In genomic region chr8:10901954-10902353, GRCm38 (mm10) we compare ENCODE assay signal across 19 mouse cellular contexts.
DNase-seq lines count a peak whose midpoint lies in the region; ATAC-seq and TF ChIP-seq lines count a peak whose summit lies in the region.
"Had no signal": no experiment of that assay in that cellular context is flagged by ENCODE, and none has a peak within 500 bp of the region (broad histone marks: within the 10 kb centered on the region; RNA-seq: fewer than 3 reads in every experiment).

No protein-coding gene starts in this region.

- peak overlapping the region; percentile 11; the same call in 1 of the 2 replicates for H3K9ac ChIP-seq in liver, postnatal 0 days (replicated peaks)
- H3K9ac ChIP-seq in liver, embryonic 12.5 days = no peak overlapping the region
- H3K9ac ChIP-seq: embryonic facial prominence, embryonic 13.5 days; embryonic facial prominence, embryonic 15.5 days had no signal

- peaks cover 6% of the 10 kb centered on the region; the same call in 1 of the 2 replicates for H3K36me3 ChIP-seq in liver, postnatal 0 days (replicated peaks; ENCODE audit: insufficient read depth, low read length)
- H3K36me3 ChIP-seq in liver, embryonic 12.5 days = no peaks in the 10 kb centered on the region
- H3K36me3 ChIP-seq: embryonic facial prominence, embryonic 13.5 days; embryonic facial prominence, embryonic 15.5 days had no signal

- no peak for TF ChIP-seq EP300 in liver, postnatal 0 days (IDR thresholded peaks at IDR 0.05; ENCODE audit: low read depth)

- H3K27ac ChIP-seq in liver, postnatal 0 days (ENCODE audit: low read depth) = peak overlapping the region; percentile 84
- no peak overlapping the region for H3K27ac ChIP-seq in liver, embryonic 12.5 days
- H3K27ac ChIP-seq: embryonic facial prominence, embryonic 13.5 days; embryonic facial prominence, embryonic 15.5 days had no signal

- no peak for ATAC-seq in liver, postnatal 0 days
- ATAC-seq in liver, embryonic 12.5 days = no peak
- ATAC-seq: forebrain, embryonic 14.5 days; forebrain, embryonic 16.5 days had no signal

- TF ChIP-seq CTCF in liver, postnatal 0 days (IDR thresholded peaks at IDR 0.05; ENCODE audit: low read depth) = no peak

- peak; percentile 91 for DNase-seq in heart, adult 11 months
- no peak for DNase-seq in heart, adult 8-10 months (ENCODE audit: low spot score)
- DNase-seq in liver, postnatal 0 days = no peak
- DNase-seq: adrenal gland, adult 2 months; adrenal gland, postnatal 10 days; adrenal gland, postnatal 25 days; cerebellum, adult 11 months; cerebellum, adult 18-20 months; cerebellum, adult 8-10 months; cerebellum, adult 9-11 months; cerebellum, postnatal 14 days; cerebellum, postnatal 36 days; embryo, embryonic 11 days had no signal

- H3K4me3 ChIP-seq in liver, postnatal 0 days (ENCODE audit: low read depth, low read length) = no peak overlapping the region
- H3K4me3 ChIP-seq in liver, embryonic 12.5 days = no peak overlapping the region
- H3K4me3 ChIP-seq: embryonic facial prominence, embryonic 13.5 days; embryonic facial prominence, embryonic 15.5 days; erythroblast, embryonic 14.5 days had no signal

- no peaks in the 10 kb centered on the region for H3K9me3 ChIP-seq in liver, postnatal 0 days (ENCODE audit: low read length)
- H3K9me3 ChIP-seq in liver, embryonic 12.5 days (replicated peaks) = no peaks in the 10 kb centered on the region
- H3K9me3 ChIP-seq: embryonic facial prominence, embryonic 13.5 days; embryonic facial prominence, embryonic 15.5 days had no signal

- H3K4me1 ChIP-seq in liver, postnatal 0 days (ENCODE audit: insufficient read depth) = peaks cover 27% of the 10 kb centered on the region
- H3K4me1 ChIP-seq in liver, embryonic 12.5 days = peaks cover 24% of the 10 kb centered on the region

- WGBS in liver, postnatal 0 days (ENCODE audit: insufficient replicate concordance) = 92% methylated on average over 4 of the region's 4 CpGs
- WGBS in liver, embryonic 12.5 days (ENCODE audit: insufficient replicate concordance) = 86% methylated on average over 4 of the region's 4 CpGs

- H3K4me2 ChIP-seq in liver, postnatal 0 days (ENCODE audit: low read depth, low read length) = peak overlapping the region; percentile 59
- no peak overlapping the region for H3K4me2 ChIP-seq in liver, embryonic 12.5 days
- H3K4me2 ChIP-seq: embryonic facial prominence, embryonic 13.5 days; embryonic facial prominence, embryonic 15.5 days had no signal

- H3K27me3 ChIP-seq in liver, postnatal 0 days (ENCODE audit: insufficient read depth, low read length) = no peaks in the 10 kb centered on the region
- H3K27me3 ChIP-seq in liver, embryonic 12.5 days (replicated peaks) = peaks cover 43% of the 10 kb centered on the region
- H3K27me3 ChIP-seq: embryonic facial prominence, embryonic 13.5 days; embryonic facial prominence, embryonic 15.5 days had no signal
